Mouse (Mus musculus) cerebellum, postnatal 14 days (tissue): ENCODE measurements around the gene Sox14.

ENCODE experiments used
- DNase-seq, 2 experiments: peaks; one replicate each; pipeline ENCODE4 v3.0.0; 2021; ENCODE audit warnings: mixed read lengths in 2 of 2

The Sox14 gene

GRCm38 (mm10) chr9:99848327-99848726 is 27.6 kb downstream of the Sox14 start:
- no peak for DNase-seq

GRCm38 (mm10) chr9:99846820-99847219 is 29.1 kb downstream of the Sox14 start:
- DNase-seq, result peak; percentile 85 to 90

- DNase-seq, result no peak
Observed at GRCm38 (mm10) chr9:99839367-99839766, 36.6 kb downstream of the Sox14 start.

- no peak for DNase-seq
Observed at GRCm38 (mm10) chr9:99838877-99839276, 37.1 kb downstream of the Sox14 start.

- no peak for DNase-seq
Observed at GRCm38 (mm10) chr9:99836707-99837106, 39.3 kb downstream of the Sox14 start.

GRCm38 (mm10) chr9:99835624-99836430 is 40.1 kb downstream of the Sox14 start:
- no peak for DNase-seq
